Mouse (Mus musculus) neural tube, embryonic 14.5 days (tissue): ENCODE data around the gene Phlpp1. TPM values are rescaled to one million over a fixed set of nuclear protein-coding genes. Genes with fewer than 3 reads are reported as not detected.
A peak's percentile ranks its signal among the peaks of the same experiment; 100 is the strongest.

Source experiments
- ATAC-seq: fragments of 200-750 bp; cut with Nextera tagmentation; 2 replicates; pipeline ENCODE4 v1.8.0; 2017; ENCODE audit warnings: low read depth, mild to moderate bottlenecking, moderate TSS enrichment, moderate library complexity
- H3K27ac ChIP-seq: fragments of 300-500 bp; sonication (generic); 2 replicates; pipeline ENCODE4 v1.5.1; 2014; ENCODE audit warnings: low read depth, mild to moderate bottlenecking, control low read depth, low read length, moderate library complexity, mixed read lengths
- H3K27me3 ChIP-seq: fragments of 300-500 bp; sonication (generic); 2 replicates; pipeline ENCODE4 v1.6.1; 2014; ENCODE audit warnings: low read length; ENCODE audit not compliant: control insufficient read depth, insufficient read depth
- H3K36me3 ChIP-seq: fragments of 300-500 bp; sonication (generic); 2 replicates; pipeline ENCODE4 v1.6.1; 2014; ENCODE audit warnings: low read length, mixed read lengths; ENCODE audit not compliant: control insufficient read depth, insufficient read depth
- H3K4me1 ChIP-seq: fragments of 300-500 bp; sonication (generic); 2 replicates; pipeline ENCODE4 v1.6.1; 2014; ENCODE audit warnings: low read length; ENCODE audit not compliant: control insufficient read depth, insufficient read depth
- H3K4me2 ChIP-seq: fragments of 300-500 bp; sonication (generic); 2 replicates; pipeline ENCODE4 v1.6.1; 2014; ENCODE audit warnings: mild to moderate bottlenecking, low read depth, low read length, control low read depth
- H3K4me3 ChIP-seq: fragments of 300-500 bp; sonication (generic); 2 replicates; pipeline ENCODE4 v1.5.1; 2014; ENCODE audit warnings: low read depth, low read length, control low read depth, mixed read lengths
- H3K9ac ChIP-seq: fragments of 300-500 bp; sonication (generic); replicated peaks from 2 replicates; pipeline ENCODE4 v1.6.1; 2014; ENCODE audit warnings: low read depth, mild to moderate bottlenecking, control low read depth, low read length, mixed read lengths
- H3K9me3 ChIP-seq: fragments of 300-500 bp; sonication (generic); 2 replicates; pipeline ENCODE4 v1.6.1; 2016; ENCODE audit warnings: low read length; ENCODE audit not compliant: control insufficient read depth
- WGBS: fragments of 180-500 bp; shearing (Covaris S2); extraction: QIAGEN DNeasy Blood & Tissue Kit; methylation state at CpG from one replicate; pipeline ENCODE4 v1.1.7; 2014; 5-methylcytosine and 5-hydroxymethylcytosine counted together
- polyA plus RNA-seq: library from polyadenylated mRNA; unstranded; fragments of >200 nt; fragmentation: Nextera tagmentation; extraction: Ambion mirVana; gene quantifications from 2 replicates; pipeline ENCODE4 v1.2.1, GENCODE M21; 2014

Gene Phlpp1
- polyA plus RNA-seq, 1 experiment from 2014 or later = 11.8 TPM

GRCm38 (mm10) chr1:106159667-106160066, 11.9 kb upstream of the Phlpp1 start:
- 96% methylated on average over 5 of the region's 5 CpGs for WGBS
- Histone ChIP-seq H3K9ac (no peak overlapping the region), H3K4me3 (no peak overlapping the region)

DNA sequence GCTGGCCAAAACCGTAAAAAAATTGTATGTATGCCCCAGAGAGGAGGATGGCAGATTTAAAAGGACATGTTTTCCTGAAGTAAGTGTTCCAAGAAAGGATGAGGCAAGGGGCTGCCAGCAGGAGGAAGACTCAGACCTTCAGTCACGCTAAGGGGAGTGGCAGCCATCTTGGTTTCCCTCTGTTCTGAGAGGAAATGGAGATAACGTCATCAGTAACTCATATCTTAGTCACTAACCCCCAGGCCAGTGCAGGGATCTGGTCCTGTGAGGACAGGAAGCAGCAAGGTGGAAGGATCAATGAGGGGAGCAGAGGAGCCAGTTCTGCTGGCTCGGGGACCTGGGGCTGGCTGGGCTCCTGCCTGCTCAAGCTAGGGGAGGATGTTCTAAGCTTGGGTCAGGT, 10.6 kb upstream of the Phlpp1 start:
- Histone ChIP-seq H3K4me3 (no peak overlapping the region), H3K4me1 (no peaks in the 10 kb centered on the region), H3K27me3 (no peaks in the 10 kb centered on the region), H3K27ac (no peak overlapping the region), H3K9ac (no peak overlapping the region), H3K9me3 (no peaks in the 10 kb centered on the region), H3K4me2 (no peak overlapping the region), H3K36me3 (no peaks in the 10 kb centered on the region)
- ATAC-seq = no peak
- WGBS = 86% methylated on average over 4 of the region's 4 CpGs

More at GRCm38 (mm10) chr1:106159667-106160066, 11.9 kb upstream of the Phlpp1 start:
- no peak overlapping the region for H3K27ac ChIP-seq
- H3K4me2 ChIP-seq = no peak overlapping the region
- ATAC-seq = no peak
- no peaks in the 10 kb centered on the region for H3K4me1 ChIP-seq
- H3K36me3 ChIP-seq = no peaks in the 10 kb centered on the region
- H3K9me3 ChIP-seq = no peaks in the 10 kb centered on the region
- no peaks in the 10 kb centered on the region for H3K27me3 ChIP-seq

GRCm38 (mm10) chr1:106162581-106162980, 9.0 kb upstream of the Phlpp1 start:
- Histone ChIP-seq H3K9me3 (no peaks in the 10 kb centered on the region), H3K27me3 (no peaks in the 10 kb centered on the region), H3K9ac (no peak overlapping the region), H3K4me3 (no peak overlapping the region), H3K4me2 (no peak overlapping the region), H3K36me3 (no peaks in the 10 kb centered on the region), H3K4me1 (no peaks in the 10 kb centered on the region), H3K27ac (no peak overlapping the region)
- 80% methylated on average over 7 of the region's 7 CpGs for WGBS
- no peak for ATAC-seq

GRCm38 (mm10) chr1:106163401-106163800, 8.2 kb upstream of the Phlpp1 start:
- Histone ChIP-seq H3K4me3 (no peak overlapping the region), H3K27me3 (no peaks in the 10 kb centered on the region)
- 91% methylated on average over 8 of the region's 8 CpGs for WGBS

DNA sequence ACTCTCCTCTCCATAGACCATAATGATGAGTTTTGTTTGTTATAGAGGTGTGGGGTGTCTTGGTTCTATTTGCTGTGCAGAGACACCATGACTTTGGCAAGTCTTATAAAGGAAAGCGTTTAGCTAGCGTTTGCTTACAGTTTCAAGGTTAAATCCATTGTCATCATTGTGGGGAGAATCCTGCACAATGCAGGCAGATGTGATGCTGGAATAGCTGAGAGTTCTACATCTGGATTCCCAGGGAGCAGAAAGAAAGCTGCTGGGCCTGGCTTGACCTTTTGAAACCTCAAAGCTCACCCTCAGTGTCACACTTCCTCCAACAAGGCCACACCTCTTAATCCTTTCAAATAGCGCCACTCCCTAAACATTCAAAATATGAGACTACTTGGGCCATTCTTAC, 7.4 kb upstream of the Phlpp1 start:
- Histone ChIP-seq H3K4me3 (no peak overlapping the region), H3K27me3 (no peaks in the 10 kb centered on the region), H3K36me3 (no peaks in the 10 kb centered on the region), H3K9ac (no peak overlapping the region), H3K9me3 (no peaks in the 10 kb centered on the region), H3K27ac (no peak overlapping the region), H3K4me2 (no peak overlapping the region), H3K4me1 (no peaks in the 10 kb centered on the region)
- ATAC-seq = no peak
- WGBS = 90% methylated on average over 3 of the region's 3 CpGs

More at GRCm38 (mm10) chr1:106163401-106163800, 8.2 kb upstream of the Phlpp1 start:
- H3K36me3 ChIP-seq = no peaks in the 10 kb centered on the region
- no peak overlapping the region for H3K4me2 ChIP-seq
- no peaks in the 10 kb centered on the region for H3K9me3 ChIP-seq
- no peaks in the 10 kb centered on the region for H3K4me1 ChIP-seq
- H3K27ac ChIP-seq = no peak overlapping the region
- no peak for ATAC-seq
- no peak overlapping the region for H3K9ac ChIP-seq

DNA sequence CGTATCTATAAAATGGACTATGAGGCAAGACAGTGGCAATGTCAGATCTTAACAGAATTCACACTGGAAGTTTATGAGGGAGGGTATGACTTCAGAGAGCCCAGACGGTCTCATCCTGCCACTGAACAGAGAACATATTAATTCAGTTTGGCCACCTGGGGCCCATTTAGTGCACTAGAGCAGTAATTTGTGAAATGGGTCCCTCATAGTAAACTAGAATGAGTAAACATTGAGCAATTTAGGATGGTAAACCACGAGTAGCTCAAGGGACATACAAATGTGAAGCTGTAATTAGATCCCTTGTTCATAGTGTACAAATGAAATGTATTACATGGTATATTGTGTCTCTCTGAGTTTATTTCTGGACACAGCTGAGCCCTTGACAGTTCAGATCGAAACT, 3.6 kb upstream of the Phlpp1 start:
- no peaks in the 10 kb centered on the region for H3K9me3 ChIP-seq
- H3K4me1 ChIP-seq = no peaks in the 10 kb centered on the region
- H3K36me3 ChIP-seq = no peaks in the 10 kb centered on the region
- H3K4me2 ChIP-seq = no peak overlapping the region
- no peaks in the 10 kb centered on the region for H3K27me3 ChIP-seq
- no peak overlapping the region for H3K4me3 ChIP-seq
- no peak overlapping the region for H3K27ac ChIP-seq
- 16% methylated on average over 4 of the region's 4 CpGs for WGBS
- H3K9ac ChIP-seq = no peak overlapping the region
- ATAC-seq = no peak

DNA sequence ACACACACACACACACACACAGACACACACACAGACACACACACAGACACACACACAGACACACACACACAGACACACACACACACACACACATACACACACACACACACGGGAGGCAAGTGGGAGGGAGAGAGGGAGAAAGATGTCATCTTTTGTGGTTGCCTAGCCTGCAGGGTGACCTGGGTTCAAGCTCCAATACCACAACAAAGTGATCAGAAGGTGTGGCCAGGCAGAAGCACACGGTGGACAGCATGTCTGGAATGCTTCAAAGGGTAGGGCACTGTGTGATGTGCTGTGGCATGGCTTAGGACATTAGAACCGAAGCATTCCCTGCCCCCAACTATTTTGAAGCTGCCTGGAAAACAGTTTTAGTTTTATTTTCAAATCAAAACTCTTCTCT, 2.8 kb upstream of the Phlpp1 start:
- Histone ChIP-seq H3K36me3 (no peaks in the 10 kb centered on the region), H3K27me3 (no peaks in the 10 kb centered on the region), H3K27ac (no peak overlapping the region), H3K4me2 (no peak overlapping the region), H3K4me3 (no peak overlapping the region), H3K4me1 (peaks cover 7% of the 10 kb centered on the region), H3K9ac (no peak overlapping the region), H3K9me3 (no peaks in the 10 kb centered on the region)
- 41% methylated on average over 3 of the region's 3 CpGs for WGBS
- ATAC-seq = no peak

DNA sequence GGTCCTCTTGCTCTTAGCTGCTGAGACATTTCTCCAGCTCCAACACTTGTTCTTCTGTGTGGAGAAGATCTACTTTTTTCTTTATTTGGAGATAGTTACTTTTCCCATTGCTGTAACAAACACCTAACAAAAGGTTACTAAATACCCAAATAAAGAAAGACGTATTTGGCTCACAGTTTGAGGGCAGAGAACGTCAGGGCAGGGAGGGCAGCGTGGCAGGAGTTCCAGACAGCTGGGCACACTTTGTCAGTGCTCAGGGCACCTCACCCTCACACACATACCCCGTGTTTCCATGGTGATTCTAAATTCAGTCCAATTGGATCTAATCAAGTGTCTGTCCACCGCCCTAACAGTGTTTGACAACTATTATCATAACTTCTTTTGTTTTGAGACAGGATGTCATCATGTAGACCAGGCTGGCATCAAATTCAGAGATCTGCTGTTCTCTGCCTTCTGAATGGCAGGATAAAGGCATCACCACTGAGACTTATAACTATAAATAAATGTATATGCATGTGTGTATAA, 1.7 kb upstream of the Phlpp1 start:
- Histone ChIP-seq H3K9me3 (no peaks in the 10 kb centered on the region), H3K27me3 (no peaks in the 10 kb centered on the region), H3K36me3 (no peaks in the 10 kb centered on the region), H3K4me2 (no peak overlapping the region), H3K4me3 (no peak overlapping the region), H3K27ac (no peak overlapping the region), H3K4me1 (peaks cover 14% of the 10 kb centered on the region), H3K9ac (no peak overlapping the region)
- 70% methylated on average over 5 of the region's 5 CpGs for WGBS
- ATAC-seq = no peak

- peak; percentile 7 for ATAC-seq
- Histone ChIP-seq H3K9me3 (no peaks in the 10 kb centered on the region), H3K4me1 (peaks cover 27% of the 10 kb centered on the region), H3K4me3 (peak overlapping the region; percentile 90), H3K36me3 (no peaks in the 10 kb centered on the region), H3K4me2 (peak overlapping the region; percentile 88), H3K27me3 (no peaks in the 10 kb centered on the region), H3K27ac (peak overlapping the region; percentile 97), H3K9ac (peak overlapping the region; percentile 96)
- under 1% methylated on average over 44 of the region's 77 CpGs for WGBS
Measured at GRCm38 (mm10) chr1:106172301-106172930, 864 bp downstream of the Phlpp1 start.
